Mouse (Mus musculus) retina, adult 2 months (tissue): ENCODE results near the gene Tns1.

Source experiments
- DNase-seq: peaks from one replicate; pipeline ENCODE4 v3.0.0-alpha.2; 2012; ENCODE audit warnings: low read depth, low spot score

Gene Tns1

GRCm38 (mm10) chr1:74034211-74034610 lies 90.0 kb downstream of the Tns1 start:
- DNase-seq = no peak

GRCm38 (mm10) chr1:74033407-74033806 lies 90.8 kb downstream of the Tns1 start:
- no peak for DNase-seq

- no peak for DNase-seq
Measured at GRCm38 (mm10) chr1:74032966-74033365, 91.3 kb downstream of the Tns1 start.

DNA sequence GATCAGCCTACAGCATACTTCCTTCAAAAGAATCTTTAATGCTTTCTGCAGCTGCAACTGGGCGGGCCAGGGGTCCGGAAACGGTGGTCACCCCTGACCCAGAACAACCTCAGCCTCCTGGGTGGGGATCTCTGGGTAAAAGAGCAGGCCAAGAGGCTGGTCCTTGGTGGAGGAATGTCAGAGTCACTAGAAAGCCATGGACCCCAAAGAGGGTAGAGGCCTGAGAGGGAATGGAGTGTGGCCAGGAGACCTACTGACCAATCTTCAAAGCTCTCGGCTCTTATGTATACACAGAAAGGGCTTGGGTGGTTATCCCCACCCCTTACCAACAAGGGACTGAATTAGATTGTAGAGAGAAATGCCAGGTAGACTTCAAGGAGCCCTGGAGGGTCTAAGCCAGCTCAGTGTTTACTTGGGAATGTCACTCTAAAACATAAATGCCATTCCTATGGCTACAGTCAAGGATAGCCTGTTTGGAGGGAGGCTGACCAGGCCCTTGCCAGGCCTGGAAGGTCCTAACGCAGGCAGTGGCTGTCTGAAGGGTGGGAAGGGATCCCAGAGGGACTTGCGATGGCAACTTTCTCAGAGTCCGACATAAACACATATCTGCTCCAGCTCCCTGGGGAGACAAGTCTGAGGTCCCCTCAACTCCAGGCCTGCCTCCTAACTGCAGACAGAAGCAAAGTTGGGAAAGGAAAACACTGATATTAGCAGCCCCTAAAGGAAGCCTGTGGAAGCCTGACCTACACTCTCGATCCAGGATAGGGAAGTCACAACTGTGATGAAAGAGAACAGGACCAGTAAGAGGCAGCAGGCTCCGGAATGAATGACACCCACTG lies 92.3 kb downstream of the Tns1 start:
- no peak for DNase-seq

DNA sequence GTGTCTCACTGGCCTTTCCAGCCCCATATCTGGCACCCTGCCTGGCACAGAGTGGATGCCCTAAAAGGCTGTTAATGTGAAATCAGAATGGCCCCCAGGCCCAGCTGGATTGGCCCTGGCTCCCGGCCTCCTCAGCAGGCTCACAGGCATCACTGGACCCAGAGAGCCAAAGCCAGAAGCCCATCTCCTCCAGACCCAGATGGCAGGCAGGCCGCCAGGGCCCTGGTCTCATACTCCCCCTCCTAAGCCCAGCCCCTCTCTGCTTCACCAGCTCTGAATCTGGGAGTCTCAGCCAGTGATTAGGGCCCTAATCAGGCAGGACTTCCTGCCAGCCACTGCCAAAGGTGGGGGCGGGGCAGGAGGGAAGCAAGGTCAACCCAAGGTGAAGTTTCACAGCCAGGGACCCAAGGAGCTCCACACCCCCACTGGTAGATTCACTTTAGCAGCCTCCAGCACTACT lies 93.3 kb downstream of the Tns1 start:
- no peak for DNase-seq

- DNase-seq = no peak
Measured at GRCm38 (mm10) chr1:74030285-74030684, 94.0 kb downstream of the Tns1 start.

- no peak for DNase-seq
Measured at GRCm38 (mm10) chr1:74029669-74030068, 94.6 kb downstream of the Tns1 start.

DNA sequence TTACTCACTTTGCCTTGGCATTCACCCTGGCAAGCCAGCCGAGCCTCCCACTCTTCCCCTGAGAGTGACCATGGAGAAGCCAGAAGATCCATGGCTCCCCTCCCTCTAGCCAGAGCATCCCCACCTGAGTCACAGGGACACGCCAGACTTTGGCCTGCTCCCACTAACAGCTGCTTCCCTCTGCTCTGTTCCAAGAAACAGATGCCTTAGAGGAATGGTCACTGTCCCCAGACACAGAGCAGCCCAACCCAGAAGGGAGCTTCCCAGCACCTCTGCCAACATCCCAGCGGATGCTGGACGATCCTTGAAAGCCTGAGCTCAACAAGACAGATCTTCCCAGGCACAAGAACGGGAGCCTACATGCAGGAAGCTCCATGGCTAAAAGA lies 95.4 kb downstream of the Tns1 start:
- DNase-seq = no peak

DNA sequence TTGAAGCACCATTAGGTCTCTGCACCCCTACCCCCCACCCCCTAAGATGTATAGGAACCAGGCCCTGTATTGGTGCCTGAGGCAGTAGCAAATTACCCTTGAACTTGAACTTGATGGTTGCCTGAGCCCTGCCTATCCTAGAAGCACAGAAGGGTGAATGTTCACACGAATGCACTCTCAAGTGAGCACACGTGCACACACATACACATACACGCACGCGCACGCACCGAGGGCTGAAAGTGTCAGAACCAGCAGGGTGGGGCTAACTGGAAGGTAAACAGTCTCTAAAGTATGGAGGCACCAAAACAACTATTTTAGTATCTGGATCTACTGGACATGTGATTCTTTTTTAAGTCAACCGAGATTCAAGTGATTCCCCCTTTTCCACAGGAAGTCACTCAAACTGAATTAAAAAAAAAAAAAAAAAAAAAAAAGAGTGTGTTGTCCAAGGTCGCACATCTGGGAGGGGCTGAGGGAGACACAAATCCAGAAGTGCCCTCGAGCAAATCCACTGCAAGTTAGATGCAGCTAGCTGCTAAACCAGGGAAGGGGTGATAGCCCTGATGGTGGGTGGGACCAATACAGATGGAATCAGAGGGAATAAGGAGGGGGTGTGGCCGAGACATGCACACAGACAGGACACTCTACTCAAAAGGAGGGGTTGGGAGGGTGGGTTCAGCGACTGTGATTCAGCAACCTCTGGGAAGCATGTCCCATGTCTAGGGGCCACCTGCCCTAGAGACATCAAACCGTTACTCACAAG lies 96.0 kb downstream of the Tns1 start:
- DNase-seq = no peak

GRCm38 (mm10) chr1:74027559-74028091 lies 96.6 kb downstream of the Tns1 start:
- no peak for DNase-seq

DNA sequence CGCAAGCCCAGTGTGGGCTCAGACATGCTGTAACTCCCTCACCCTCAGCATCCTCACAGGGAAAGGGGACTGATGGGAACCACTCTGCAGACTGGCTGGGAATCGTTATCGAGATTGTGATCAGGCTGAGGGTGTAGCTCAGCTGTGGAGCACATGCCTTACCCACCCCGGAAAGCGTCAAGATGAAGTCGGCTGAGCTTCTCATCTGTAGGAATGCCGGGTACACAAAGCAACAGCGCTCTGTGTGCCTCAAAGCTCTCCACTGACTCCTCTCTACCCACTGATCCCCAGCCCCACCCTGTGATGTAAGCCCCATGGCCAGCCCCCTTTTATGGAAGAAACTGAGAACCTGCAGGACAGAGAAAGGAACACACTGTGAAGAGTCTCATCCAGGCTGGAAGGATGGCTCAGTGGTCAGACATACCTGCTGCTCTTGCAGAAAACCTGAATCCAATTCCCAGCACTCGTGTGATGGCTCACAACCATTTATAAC lies 97.5 kb downstream of the Tns1 start:
- DNase-seq = no peak

DNA sequence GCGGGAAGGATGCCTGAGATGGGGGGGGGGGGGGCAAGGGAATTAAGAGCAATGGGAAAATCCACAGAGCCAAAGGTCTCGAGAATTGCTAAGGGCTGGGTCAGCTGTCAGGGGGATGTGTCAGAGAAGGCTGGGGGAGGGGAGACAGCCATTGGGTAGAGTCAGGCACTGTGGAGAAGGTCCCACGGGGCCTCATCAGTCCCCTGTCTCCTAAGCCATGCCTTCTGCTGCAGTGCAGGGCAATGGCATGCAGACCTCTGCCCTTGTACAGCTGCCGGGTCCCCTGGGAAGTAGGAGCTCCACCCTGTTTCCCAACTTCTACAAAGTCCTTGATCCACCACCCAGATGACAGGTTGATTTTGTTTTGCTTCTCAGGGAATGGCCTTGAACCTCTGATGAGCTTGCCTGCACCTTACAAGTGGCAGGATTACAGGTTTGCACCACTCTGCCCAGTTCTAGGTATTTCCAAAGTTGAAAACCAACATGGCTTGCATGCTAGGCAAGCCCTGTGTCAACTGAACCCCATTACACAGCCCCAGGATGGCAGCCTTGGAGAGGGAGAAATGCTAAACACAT lies 98.5 kb downstream of the Tns1 start:
- no peak for DNase-seq

DNA sequence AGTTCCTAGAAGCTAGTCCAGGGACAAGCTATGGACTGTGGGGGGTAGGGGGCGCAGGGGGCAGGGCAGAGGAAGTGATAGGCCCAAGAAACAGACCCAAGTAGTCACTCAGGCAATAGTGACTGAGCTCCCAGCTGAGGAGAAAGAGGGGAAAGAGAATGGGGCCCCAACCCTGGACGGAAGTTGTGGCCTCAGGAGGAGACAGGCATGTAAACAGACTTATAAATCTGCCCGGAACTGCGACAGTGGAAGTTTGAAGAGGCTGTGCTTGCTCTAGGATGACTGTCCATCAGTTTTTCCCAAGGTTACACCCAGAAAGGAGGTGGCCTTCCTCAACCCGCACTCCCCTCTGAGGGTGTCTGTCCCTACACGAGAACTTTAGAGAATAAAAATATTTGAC lies 99.0 kb downstream of the Tns1 start:
- no peak for DNase-seq

- DNase-seq = no peak
Measured at GRCm38 (mm10) chr1:74024452-74025190, 99.6 kb downstream of the Tns1 start.

GRCm38 (mm10) chr1:74022998-74023397 lies 101.3 kb downstream of the Tns1 start:
- no peak for DNase-seq

- DNase-seq = no peak
Measured at GRCm38 (mm10) chr1:74022536-74022935, 101.7 kb downstream of the Tns1 start.

GRCm38 (mm10) chr1:74020235-74020634 lies 104.0 kb downstream of the Tns1 start:
- DNase-seq = no peak

GRCm38 (mm10) chr1:74017399-74018172 lies 106.7 kb downstream of the Tns1 start:
- no peak for DNase-seq

- DNase-seq = no peak
Measured at GRCm38 (mm10) chr1:74016618-74017017, 107.6 kb downstream of the Tns1 start.

- no peak for DNase-seq
Measured at GRCm38 (mm10) chr1:74015513-74016234, 108.6 kb downstream of the Tns1 start.
